Mouse (Mus musculus) midbrain, embryonic 13.5 days (tissue): ENCODE results near the gene 9130213A22Rik. TPM values are rescaled to one million over a fixed set of nuclear protein-coding genes. Genes with fewer than 3 reads are reported as not detected.

Source experiments
- ATAC-seq: fragments of 200-750 bp; cut with Nextera tagmentation; 2 replicates; pipeline ENCODE4 v1.8.0; 2017; ENCODE audit warnings: mild to moderate bottlenecking, moderate TSS enrichment, moderate library complexity
- H3K27ac ChIP-seq: fragments of 300-500 bp; sonication (generic); 2 replicates; pipeline ENCODE4 v1.5.1; 2015; ENCODE audit warnings: inconsistent platforms, mild to moderate bottlenecking, moderate library complexity
- H3K27me3 ChIP-seq: fragments of 300-500 bp; sonication (generic); 2 replicates; pipeline ENCODE4 v1.6.1; 2015; ENCODE audit warnings: mild to moderate bottlenecking, inconsistent platforms
- H3K36me3 ChIP-seq: fragments of 300-500 bp; sonication (generic); 2 replicates; pipeline ENCODE4 v1.6.1; 2015; ENCODE audit warnings: mild to moderate bottlenecking, inconsistent platforms
- H3K4me1 ChIP-seq: fragments of 300-500 bp; sonication (generic); replicated peaks from 2 replicates; pipeline ENCODE4 v1.6.1; 2015; ENCODE audit warnings: inconsistent platforms
- H3K4me2 ChIP-seq: fragments of 300-500 bp; sonication (generic); replicated peaks from 2 replicates; pipeline ENCODE4 v1.6.1; 2015; ENCODE audit warnings: moderate library complexity, mild to moderate bottlenecking, inconsistent platforms
- H3K4me3 ChIP-seq: fragments of 300-500 bp; sonication (generic); replicated peaks from 2 replicates; pipeline ENCODE4 v1.5.1; 2015; ENCODE audit warnings: mild to moderate bottlenecking, inconsistent platforms
- H3K9ac ChIP-seq: fragments of 300-500 bp; sonication (generic); replicated peaks from 2 replicates; pipeline ENCODE4 v1.6.1; 2015; ENCODE audit warnings: mild to moderate bottlenecking, inconsistent platforms
- H3K9me3 ChIP-seq: fragments of 300-500 bp; sonication (generic); 2 replicates; pipeline ENCODE4 v1.6.1; 2016; ENCODE audit warnings: mild to moderate bottlenecking, inconsistent platforms
- WGBS: fragments of 180-500 bp; shearing (Covaris S2); methylation state at CpG from one replicate; pipeline ENCODE4 v1.1.7; 2015; 5-methylcytosine and 5-hydroxymethylcytosine counted together
- polyA plus RNA-seq: library from polyadenylated mRNA; unstranded; fragments of >200 nt; fragmentation: Nextera tagmentation; extraction: Ambion mirVana; gene quantifications from 2 replicates; pipeline ENCODE4 v1.2.1, GENCODE M21; 2015

The 9130213A22Rik gene
- polyA plus RNA-seq, 1 experiment from 2014 or later: not detected

- peaks cover 24% of the 10 kb centered on the region; the same call in 1 of the 2 replicates for H3K27me3 ChIP-seq
- H3K36me3 ChIP-seq: no peaks in the 10 kb centered on the region
- 21% methylated on average over 8 of the region's 8 CpGs for WGBS
- peak overlapping the region; percentile 42 for H3K4me3 ChIP-seq
- H3K4me1 ChIP-seq: peaks cover 12% of the 10 kb centered on the region
- ATAC-seq: peak; percentile 65
- H3K4me2 ChIP-seq: peak overlapping the region; percentile 62
- H3K27ac ChIP-seq: no peak overlapping the region
- no peaks in the 10 kb centered on the region for H3K9me3 ChIP-seq
- H3K9ac ChIP-seq: peak overlapping the region; percentile 54
Measured at GRCm38 (mm10) chr11:69134622-69134968, 12.2 kb upstream of the 9130213A22Rik start.

- peak; percentile 85 for ATAC-seq
- Histone ChIP-seq H3K4me1 (peaks cover 12% of the 10 kb centered on the region), H3K27ac (no peak overlapping the region), H3K9ac (peak overlapping the region; percentile 54), H3K4me2 (peak overlapping the region; percentile 62), H3K4me3 (peak overlapping the region; percentile 42), H3K27me3 (peaks cover 24% of the 10 kb centered on the region; the same call in 1 of the 2 replicates), H3K36me3 (no peaks in the 10 kb centered on the region), H3K9me3 (no peaks in the 10 kb centered on the region)
- 2% methylated on average over 34 of the region's 34 CpGs for WGBS
Measured at GRCm38 (mm10) chr11:69133923-69134621, 11.7 kb upstream of the 9130213A22Rik start.

- peaks cover 12% of the 10 kb centered on the region for H3K4me1 ChIP-seq
- H3K27ac ChIP-seq: no peak overlapping the region
- H3K9ac ChIP-seq: peak overlapping the region; percentile 54
- 23% methylated on average over 5 of the region's 5 CpGs for WGBS
- H3K36me3 ChIP-seq: no peaks in the 10 kb centered on the region
- H3K9me3 ChIP-seq: no peaks in the 10 kb centered on the region
- peak overlapping the region; percentile 62 for H3K4me2 ChIP-seq
- H3K27me3 ChIP-seq: peaks cover 24% of the 10 kb centered on the region; the same call in 1 of the 2 replicates
- H3K4me3 ChIP-seq: peak overlapping the region; percentile 42
- ATAC-seq: peak; percentile 40; the same call in 1 of the 2 replicates
Measured at GRCm38 (mm10) chr11:69133566-69133922, 11.2 kb upstream of the 9130213A22Rik start.

- Histone ChIP-seq H3K27me3 (peaks cover 34% of the 10 kb centered on the region), H3K9me3 (no peaks in the 10 kb centered on the region), H3K4me2 (no peak overlapping the region), H3K4me3 (no peak overlapping the region), H3K36me3 (no peaks in the 10 kb centered on the region), H3K27ac (no peak overlapping the region), H3K9ac (no peak overlapping the region), H3K4me1 (peaks cover 14% of the 10 kb centered on the region)
- WGBS: 73% methylated on average over 8 of the region's 8 CpGs
- no peak for ATAC-seq
Measured at GRCm38 (mm10) chr11:69128426-69129122, 6.2 kb upstream of the 9130213A22Rik start.

- H3K27ac ChIP-seq: no peak overlapping the region
- peaks cover 27% of the 10 kb centered on the region for H3K27me3 ChIP-seq
- ATAC-seq: no peak
- no peaks in the 10 kb centered on the region for H3K36me3 ChIP-seq
- peaks cover 24% of the 10 kb centered on the region for H3K4me1 ChIP-seq
- H3K4me3 ChIP-seq: peak overlapping the region; percentile 61
- peak overlapping the region; percentile 84 for H3K4me2 ChIP-seq
- WGBS: 56% methylated on average over 2 of the region's 2 CpGs
- H3K9ac ChIP-seq: no peak overlapping the region
- no peaks in the 10 kb centered on the region for H3K9me3 ChIP-seq
Measured at GRCm38 (mm10) chr11:69126706-69127095, 4.3 kb upstream of the 9130213A22Rik start.

- 9% methylated on average over 20 of the region's 20 CpGs for WGBS
- no peak overlapping the region for H3K27ac ChIP-seq
Measured at GRCm38 (mm10) chr11:69125919-69126705, 3.7 kb upstream of the 9130213A22Rik start.

GRCm38 (mm10) chr11:69125852-69125918, 3.3 kb upstream of the 9130213A22Rik start, which contains the start of gene Aloxe3:
Gene Aloxe3, plus strand, starts transcription at chr11:69125896.
- ATAC-seq: no peak
- H3K27ac ChIP-seq: peak within 1 kb of the TSS; percentile 60; the same call in 1 of the 2 replicates
- 3% methylated on average over 3 of the region's 3 CpGs for WGBS

More at GRCm38 (mm10) chr11:69125919-69126705, 3.7 kb upstream of the 9130213A22Rik start:
- Histone ChIP-seq H3K4me3 (peak overlapping the region; percentile 61), H3K9me3 (no peaks in the 10 kb centered on the region), H3K36me3 (no peaks in the 10 kb centered on the region), H3K9ac (peak overlapping the region; percentile 64), H3K4me2 (peak overlapping the region; percentile 84), H3K27me3 (peaks cover 33% of the 10 kb centered on the region), H3K4me1 (peaks cover 30% of the 10 kb centered on the region)
- ATAC-seq: no peak

GRCm38 (mm10) chr11:69125041-69125851, 2.9 kb upstream of the 9130213A22Rik start:
- Histone ChIP-seq H3K4me1 (peaks cover 38% of the 10 kb centered on the region), H3K4me2 (peak overlapping the region; percentile 84), H3K27ac (peak overlapping the region; percentile 60; the same call in 1 of the 2 replicates), H3K9me3 (no peaks in the 10 kb centered on the region), H3K27me3 (peaks cover 40% of the 10 kb centered on the region), H3K9ac (peak overlapping the region; percentile 64), H3K36me3 (no peaks in the 10 kb centered on the region), H3K4me3 (peak overlapping the region; percentile 61)
- WGBS: under 1% methylated on average over 24 of the region's 24 CpGs
- peak; percentile 22; the same call in 1 of the 2 replicates for ATAC-seq

More at GRCm38 (mm10) chr11:69125852-69125918, 3.3 kb upstream of the 9130213A22Rik start, which contains the start of gene Aloxe3:
- peak within 1 kb of the TSS; percentile 61 for H3K4me3 ChIP-seq
- no peaks in the 10 kb centered on the region for H3K9me3 ChIP-seq
- H3K4me2 ChIP-seq: peak within 1 kb of the TSS; percentile 84
- H3K27me3 ChIP-seq: peaks cover 37% of the 10 kb centered on the region
- no peaks in the 10 kb centered on the region for H3K36me3 ChIP-seq
- H3K9ac ChIP-seq: peak within 1 kb of the TSS; percentile 64
- peaks cover 34% of the 10 kb centered on the region for H3K4me1 ChIP-seq

- no peak overlapping the region for H3K27ac ChIP-seq
- peaks cover 41% of the 10 kb centered on the region for H3K27me3 ChIP-seq
- WGBS: 0% methylated on average over 3 of the region's 3 CpGs
- peak; percentile 40; the same call in 1 of the 2 replicates for ATAC-seq
- peak overlapping the region; percentile 98; the same call in 1 of the 2 replicates for H3K4me2 ChIP-seq
- H3K9ac ChIP-seq: no peak overlapping the region
- no peaks in the 10 kb centered on the region for H3K36me3 ChIP-seq
- H3K4me3 ChIP-seq: peak overlapping the region; percentile 75; the same call in 1 of the 2 replicates
- H3K9me3 ChIP-seq: no peaks in the 10 kb centered on the region
- peaks cover 45% of the 10 kb centered on the region for H3K4me1 ChIP-seq
Measured at GRCm38 (mm10) chr11:69124498-69124847, 2.1 kb upstream of the 9130213A22Rik start.

- Histone ChIP-seq H3K36me3 (no peaks in the 10 kb centered on the region), H3K4me2 (peak overlapping the region; percentile 98), H3K9me3 (no peaks in the 10 kb centered on the region), H3K4me3 (peak overlapping the region; percentile 75), H3K4me1 (peaks cover 51% of the 10 kb centered on the region), H3K9ac (peak overlapping the region; percentile 56), H3K27ac (peak overlapping the region; percentile 75), H3K27me3 (peaks cover 44% of the 10 kb centered on the region)
- WGBS: under 1% methylated on average over 31 of the region's 31 CpGs
- peak; percentile 57 for ATAC-seq
Measured at GRCm38 (mm10) chr11:69123693-69124497, 1.5 kb upstream of the 9130213A22Rik start.
